Mouse (Mus musculus): Measurements from ENCODE around the gene 1700023F06Rik.

- TF ChIP-seq CTCF (IDR thresholded peaks at IDR 0.05) (no peak), EP300 (IDR thresholded peaks at IDR 0.05) (no peak)
Measured at GRCm38 (mm10) chr11:103252380-103252779, 44.0 kb upstream of the 1700023F06Rik start.

Measured in lung, postnatal 0 days (tissue).